Mouse (Mus musculus) frontal cortex, postnatal 14 days (tissue): ENCODE data around the gene Olfr1360.

Experiments used
- DNase-seq, 2 experiments: peaks; one replicate each; pipeline ENCODE4 v3.0.0; 2022; ENCODE audit warnings: low spot score in 2 of 2

Gene Olfr1360

DNA sequence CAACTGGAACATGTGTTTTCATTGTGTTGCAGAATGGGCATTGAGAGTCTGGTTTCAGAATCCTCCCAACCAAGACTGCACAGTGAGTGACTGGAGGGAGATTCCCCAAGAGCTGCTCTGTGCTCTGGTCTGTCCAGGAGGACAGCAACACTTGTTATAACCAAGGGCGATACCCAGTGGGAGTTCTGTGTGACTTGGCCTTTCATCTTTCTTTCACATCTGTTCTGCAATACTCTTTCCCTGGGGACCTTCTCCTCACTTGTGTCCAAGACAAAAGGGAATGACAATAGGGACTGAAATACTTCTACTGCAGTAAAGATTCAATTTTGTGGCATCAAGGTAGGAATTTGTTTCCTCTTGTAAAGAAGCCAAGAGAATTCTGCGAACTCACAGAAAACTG lies 34.8 kb downstream of the Olfr1360 start, which contains the start of gene Olfr11:
TSS of gene Olfr11 (minus strand) at position 101 of the 400 bp plus-strand sequence.
- DNase-seq = no peak
